Mouse (Mus musculus): ENCODE measurements around the gene Zfp628.
"Not testable (repeated sequence)": the region's sequence is repeated elsewhere in the genome, so short reads cannot be mapped to it uniquely, and the experiment has no call there.

The Zfp628 gene

DNA sequence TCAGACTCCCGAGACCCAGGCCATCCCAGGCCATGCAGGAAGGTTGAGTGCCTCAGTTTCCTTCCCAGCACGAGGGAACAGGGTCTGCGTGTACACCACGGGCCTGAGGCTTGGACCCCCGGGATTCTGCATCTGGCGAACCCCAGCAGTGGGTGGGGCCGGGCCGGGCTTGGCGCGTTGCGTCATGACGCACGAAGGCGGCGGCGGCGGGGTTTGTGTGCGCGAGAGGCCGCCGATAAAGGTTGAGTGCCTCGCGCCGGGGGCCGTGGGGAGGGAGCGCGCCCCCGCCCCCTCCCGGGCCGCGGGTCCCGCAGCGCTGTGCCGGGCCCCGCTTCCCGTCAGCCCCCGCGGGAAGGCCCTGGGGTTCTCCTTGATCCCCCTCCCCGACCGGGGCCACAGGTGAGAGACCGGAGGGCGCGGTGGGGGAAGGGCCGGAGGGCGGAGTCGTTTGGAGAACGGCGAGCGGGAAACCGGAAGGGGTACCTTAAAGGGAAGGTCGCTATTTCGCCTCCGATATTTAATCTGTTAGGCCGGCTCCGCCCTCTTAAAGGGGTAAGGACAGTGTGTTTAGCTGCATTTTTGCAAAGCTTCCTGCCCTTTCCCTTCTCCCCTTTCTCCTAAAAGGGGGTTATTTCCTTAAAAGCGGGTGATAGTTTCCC, at the start of gene Zfp628:
Zfp628 (plus strand) TSS at position 211 of the 659 bp plus-strand sequence.
- peak; percentile 97 for DNase-seq

DNA sequence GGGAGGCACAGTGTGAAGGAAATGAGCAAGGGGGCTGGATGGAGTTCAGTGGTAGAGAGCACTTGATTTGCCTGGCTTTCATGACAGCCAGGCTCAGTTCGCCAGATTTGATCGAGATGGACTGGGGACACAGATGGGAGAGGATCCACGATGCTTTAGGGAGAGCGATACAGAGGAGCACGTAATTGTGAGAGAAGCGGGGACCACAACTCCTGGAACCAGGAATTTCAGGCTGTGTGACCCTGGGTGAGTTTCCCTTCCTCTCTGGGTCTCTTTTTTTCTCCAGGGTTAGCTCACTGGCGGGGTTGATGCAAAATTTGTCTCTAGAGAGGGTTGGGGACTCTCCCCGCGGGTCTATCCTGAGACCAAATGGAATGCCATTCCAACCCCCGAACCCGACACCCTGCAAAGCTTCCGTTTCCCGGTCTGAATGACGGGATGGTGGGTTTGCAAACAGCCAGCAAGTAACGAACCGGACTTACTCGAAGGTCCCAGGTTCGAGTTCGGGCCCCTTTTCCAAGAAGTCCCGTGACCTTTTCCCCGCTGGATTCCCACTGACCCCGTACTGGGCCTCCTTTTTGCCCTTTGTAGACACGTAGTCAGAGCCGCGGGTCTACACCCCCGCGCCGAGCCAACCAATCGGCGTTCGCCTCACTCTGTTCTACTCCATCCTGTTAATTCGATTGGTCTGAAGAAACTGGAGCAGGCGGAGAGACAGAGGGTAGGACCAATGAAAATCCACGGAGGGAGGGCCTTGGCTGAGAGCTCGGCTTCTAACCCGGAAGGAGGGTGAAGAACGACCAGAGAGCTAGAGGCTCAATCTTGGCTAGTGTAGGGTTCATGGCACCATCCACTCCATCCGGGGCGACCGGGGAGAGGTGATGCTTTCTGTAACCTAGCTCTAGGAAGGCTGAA, 49.2 kb upstream of the Zfp628 start:
- DNase-seq = peak; percentile 99

DNA sequence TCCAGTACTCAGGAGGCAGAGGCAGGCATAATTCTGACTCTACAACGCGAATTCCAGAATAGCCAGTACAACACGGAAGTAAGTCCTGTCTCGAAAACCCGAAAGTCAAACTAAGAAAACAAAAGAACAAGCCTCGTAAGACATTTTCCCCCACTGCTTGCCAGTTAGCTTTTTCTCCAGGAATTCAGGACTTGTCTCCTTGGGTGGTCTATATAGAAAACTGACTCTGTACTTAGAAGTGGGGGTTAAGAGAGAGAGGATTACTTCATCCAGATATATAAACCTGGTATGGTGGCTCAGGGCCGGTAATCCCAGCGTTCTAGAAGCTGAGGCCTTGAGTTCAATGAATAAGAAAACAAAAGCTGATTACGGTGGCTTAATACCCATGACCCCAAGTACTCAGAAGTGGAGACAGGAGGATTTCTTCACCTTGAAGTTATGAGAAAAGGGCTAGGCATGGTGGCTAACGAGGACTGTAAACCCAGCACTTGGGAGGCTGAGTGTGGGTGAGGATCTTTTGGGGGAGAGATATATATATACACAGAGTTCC, 48.3 kb upstream of the Zfp628 start:
- no peak for DNase-seq

DNA sequence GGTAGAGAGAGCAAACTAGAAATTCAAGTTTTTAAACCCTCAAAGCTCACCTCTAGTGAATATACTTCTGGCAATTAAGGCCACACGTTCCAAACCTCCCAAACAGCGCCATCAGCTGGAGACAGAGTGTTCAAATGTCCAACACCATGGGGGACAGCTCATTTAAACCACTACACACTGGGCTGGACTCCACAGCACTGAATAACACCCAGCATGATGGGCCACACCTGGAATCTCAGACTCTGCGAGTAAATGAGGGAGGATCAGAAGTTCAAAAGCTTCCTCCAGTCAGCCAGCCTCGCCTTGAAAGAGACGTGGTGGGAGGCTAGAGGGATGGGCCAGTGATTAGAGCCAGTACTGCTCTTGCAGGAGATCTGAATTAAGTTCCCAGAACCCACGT, 44.9 kb upstream of the Zfp628 start, which contains the start of gene Isoc2b:
Isoc2b (minus strand) TSS at position 126 of the 400 bp plus-strand sequence.
- no peak for DNase-seq

DNA sequence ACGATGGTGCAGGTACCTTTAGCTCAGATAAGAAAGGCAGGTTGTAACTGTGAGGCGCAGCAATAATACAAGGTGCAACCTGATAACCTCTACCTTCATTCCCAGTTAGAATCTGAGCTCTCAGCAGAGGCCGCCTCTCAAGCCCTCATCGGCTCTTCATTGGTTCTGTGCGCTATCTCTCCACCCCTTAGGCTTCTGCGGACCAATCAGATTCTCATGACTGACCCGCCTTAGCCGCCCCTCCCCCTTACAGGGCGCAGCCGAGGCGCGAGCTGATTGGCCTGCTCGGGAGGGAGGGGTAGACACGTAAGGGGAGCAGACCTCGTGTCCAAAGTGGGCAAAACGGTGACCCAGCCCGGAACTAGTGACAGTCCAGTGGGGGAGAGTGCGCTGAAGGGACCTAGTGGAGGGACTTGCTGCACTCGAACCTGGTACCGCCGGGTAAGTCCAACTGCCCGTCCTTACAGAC, 38.2 kb upstream of the Zfp628 start, which contains the start of gene Isoc2a:
Isoc2a (plus strand) TSS at position 401 of the 469 bp plus-strand sequence.
- DNase-seq = peak; percentile 95

DNA sequence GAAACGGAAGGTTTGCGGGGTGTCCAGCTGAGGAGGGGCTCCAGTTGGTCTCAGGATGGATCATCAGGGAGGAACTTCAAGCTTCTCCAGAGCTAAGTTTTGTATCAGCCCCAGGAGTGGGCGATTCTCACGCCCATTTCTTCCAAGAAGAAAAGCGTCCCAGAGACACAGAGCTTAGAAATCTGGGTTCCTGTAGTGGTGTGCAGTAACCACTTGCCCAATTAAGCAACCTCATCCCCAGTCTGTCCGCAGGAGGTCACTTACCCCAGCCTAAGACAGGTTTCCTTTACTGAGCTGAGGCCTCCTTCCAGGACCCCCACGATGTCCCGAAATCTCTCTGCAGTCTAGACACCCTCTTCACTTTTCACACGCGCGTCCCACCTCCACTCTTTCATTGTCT, 37.8 kb upstream of the Zfp628 start:
- no peak for DNase-seq

DNA sequence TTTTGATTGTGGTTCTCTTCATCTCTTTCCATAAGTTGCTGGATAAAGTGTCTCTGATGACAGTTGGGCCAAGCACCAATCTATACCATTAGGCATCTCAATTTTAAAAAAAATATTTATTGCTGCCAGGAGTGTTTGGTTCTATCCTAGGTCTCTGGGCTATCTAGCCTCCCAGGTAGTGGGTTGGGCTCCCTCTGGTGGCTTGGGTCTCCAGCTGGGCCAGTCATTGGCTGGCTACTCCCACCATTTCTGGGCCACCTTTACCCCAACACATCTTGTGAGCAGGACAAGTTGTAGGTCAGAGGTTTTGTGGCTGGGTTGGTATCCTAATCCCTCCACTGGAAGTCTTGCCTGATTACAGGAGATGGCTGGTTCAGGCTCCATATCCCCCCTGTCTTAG, 36.8 kb upstream of the Zfp628 start:
- DNase-seq = peak; percentile 30

DNA sequence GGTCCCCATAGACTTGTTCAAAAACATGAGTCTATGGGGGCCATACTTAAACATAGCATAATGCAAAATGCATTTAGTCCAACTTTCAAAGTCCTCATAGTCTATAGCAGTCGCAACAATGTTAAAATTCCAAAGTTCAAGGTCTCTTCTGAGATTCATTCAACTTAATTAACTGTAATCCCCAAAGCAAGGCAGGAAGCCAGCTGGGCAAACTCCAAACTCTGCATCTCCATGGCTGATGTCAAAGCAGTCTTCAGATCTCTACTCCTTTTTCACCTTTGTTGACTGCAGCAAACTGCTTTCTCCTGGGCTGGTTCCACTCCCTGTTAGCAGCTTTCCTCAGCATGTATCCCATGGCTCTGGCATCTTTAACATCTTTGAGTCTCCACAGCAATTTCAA, 36.0 kb upstream of the Zfp628 start:
- DNase-seq = not testable (repeated sequence)

DNA sequence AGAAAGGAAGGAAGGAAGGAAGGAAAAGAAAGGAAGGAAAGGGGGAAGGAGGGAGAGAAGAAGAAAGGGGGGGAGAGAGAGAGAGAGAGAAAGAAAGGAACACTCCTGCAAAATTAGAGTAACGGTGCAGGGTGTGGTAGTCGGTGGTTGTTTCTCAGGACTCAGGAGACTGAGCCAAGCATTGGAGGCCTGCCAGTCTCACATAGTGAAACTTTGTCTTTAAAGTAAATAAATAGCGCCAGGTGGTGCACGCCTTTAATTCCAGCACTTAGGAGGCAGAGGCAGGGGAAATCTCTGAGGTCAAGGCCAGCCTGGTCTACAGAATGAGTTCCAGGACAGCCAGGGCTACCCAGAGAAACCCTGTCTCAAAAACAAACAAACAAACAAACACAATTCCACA, 28.3 kb upstream of the Zfp628 start:
- no peak for DNase-seq

DNA sequence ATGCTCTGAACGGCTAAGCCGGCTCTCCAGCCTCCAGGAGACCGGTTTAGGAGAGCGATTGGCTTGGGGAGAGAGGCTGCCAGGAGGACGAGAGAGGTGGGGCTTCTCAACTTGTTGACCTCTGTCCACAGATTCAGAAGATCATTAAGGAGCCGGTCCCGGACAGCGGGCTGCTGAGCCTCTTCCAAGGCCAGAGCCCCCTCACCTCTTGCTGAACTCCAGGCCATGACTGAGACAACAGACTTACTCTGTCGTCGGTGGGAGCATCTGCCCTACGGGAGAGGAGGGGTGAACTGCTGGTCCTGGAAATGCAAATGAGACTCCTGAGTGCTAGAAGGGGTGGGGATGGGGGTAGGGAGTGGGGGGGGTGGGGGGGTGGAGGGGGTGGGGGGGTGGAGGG, 19.8 kb upstream of the Zfp628 start:
- DNase-seq = no peak

DNA sequence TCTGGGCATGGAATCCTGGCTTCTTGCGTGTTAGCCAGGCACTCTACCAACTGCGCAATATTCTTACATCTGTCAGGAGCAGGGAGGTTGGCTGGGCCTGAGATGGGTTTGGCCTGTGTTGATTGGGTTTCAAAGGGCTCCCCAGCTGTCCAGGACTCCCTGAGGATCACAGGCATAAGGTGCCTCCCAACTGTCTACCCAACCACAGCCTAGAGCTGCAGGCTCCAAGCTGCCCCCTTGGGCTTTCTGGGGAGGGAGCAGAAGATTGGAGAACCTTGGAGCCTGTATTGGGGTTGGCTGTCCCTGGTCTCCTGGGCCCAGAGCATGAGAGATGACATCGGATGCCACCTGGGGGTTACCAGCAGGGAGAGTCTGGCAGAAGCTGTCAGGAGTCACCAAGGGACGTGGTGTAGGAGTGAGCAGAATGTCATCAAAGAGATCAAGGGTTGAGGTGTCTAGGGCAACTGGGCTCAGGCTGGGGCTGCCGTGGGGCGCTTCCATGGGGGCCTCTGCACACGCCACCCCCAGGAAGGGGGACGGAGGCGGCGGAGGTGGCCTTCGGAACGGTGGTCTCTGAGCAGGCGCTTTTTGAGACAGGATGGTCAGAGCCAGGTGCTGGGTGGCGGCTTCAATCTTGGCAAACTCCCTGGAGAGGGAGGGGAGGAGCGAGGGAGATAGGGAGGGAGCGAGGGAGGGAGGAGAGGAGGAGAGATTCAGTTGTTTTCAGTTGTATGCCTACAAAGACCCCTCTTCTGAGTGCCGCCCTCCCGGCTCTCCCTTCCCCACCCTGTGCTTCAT, 16.0 kb upstream of the Zfp628 start:
- DNase-seq = no peak

DNA sequence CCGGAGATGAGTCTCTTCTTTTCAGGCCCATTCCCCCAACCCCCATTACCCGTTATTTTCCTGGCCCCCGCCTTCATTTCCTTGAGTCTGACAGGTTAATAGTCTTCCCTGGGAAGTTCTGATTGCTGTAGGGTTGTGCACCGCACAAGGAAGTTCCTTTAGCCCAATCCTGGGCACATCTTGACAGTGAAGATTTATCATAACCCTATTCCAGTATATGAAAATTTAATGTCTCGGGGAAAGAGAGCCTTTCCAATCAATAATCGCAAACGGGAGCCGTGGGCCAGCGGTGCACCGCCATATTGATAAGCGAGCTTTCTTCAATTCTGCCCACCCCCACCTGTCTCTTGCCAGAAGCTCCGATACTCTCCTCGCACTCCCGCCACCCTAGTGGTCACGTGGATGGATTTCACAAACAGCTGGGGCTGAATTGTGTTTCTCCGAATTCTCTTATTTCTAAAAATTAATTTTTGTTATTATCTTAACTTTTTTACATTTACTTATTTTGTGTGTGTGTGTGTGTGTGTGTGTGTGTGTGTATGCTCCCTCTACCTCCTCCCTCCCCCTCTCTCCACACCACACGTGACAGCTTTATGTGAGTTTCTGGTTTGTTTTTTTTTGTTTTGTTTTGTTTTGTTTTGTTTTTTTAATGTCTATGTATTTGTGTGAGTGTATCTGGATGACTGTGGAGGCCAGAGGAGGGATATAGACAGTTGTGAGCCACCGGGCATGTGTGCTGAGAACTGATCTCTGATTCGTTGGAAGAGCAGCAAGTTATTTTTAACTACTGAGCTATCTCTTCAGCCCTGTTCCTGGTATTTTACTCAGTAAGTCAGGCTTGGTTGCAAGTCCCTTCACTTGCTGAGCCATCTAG, 15.1 kb upstream of the Zfp628 start:
- peak; percentile 42 for DNase-seq

DNA sequence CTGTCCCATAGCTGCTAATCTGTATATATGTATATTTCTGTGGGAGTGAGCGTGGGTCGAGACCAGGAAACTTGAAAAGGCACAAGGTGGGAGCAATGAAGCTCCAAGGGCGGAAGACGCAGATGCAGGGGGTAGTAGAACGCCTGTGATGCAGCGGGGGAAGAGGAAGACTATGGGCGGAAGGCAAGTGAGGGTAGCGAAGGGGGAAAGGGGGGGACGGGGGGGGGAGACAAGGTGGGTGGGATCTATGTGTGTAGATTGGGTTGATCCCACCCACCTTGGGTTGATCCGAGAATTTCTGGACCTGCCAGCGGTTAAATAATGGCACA, 14.5 kb upstream of the Zfp628 start:
- DNase-seq = no peak

DNA sequence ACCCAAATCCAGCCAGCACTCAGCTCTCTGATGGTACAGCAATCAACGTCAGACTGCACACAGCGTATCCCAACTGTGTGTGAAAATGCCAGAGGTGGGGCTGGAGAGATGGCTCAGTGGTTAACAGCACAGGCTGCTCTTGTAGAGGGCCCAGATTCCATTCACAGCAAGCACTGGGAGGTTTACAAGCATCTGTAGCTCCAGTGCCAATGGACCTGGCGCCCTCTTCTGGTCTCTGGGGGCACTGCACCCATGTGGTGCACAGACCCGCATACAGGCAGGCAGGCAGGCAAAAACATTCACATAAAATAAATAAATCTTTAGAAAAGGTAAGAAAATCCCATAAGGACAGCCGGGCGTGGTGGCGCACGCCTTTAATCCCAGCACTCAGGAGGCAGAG, 13.8 kb upstream of the Zfp628 start:
- DNase-seq = peak; percentile 36

DNA sequence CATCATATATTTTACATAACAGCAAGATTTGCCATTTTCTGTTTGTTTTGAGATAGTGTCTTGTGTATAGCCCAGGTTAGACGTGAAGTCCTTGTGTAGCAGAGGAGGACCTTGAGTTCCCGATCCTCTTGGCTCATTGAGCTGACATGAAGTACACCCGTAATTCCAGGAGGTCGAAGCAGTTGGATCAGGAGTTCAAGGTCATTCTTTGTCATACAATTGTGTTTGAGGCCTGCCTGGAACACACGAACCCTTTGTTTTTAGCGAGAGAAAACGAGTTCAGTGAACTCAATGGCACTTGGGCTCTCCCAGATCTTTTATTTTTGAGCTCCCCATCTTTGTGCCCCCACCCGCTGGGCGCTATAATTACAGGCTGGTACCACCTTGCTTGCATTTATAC, 12.6 kb upstream of the Zfp628 start:
- no peak for DNase-seq

DNA sequence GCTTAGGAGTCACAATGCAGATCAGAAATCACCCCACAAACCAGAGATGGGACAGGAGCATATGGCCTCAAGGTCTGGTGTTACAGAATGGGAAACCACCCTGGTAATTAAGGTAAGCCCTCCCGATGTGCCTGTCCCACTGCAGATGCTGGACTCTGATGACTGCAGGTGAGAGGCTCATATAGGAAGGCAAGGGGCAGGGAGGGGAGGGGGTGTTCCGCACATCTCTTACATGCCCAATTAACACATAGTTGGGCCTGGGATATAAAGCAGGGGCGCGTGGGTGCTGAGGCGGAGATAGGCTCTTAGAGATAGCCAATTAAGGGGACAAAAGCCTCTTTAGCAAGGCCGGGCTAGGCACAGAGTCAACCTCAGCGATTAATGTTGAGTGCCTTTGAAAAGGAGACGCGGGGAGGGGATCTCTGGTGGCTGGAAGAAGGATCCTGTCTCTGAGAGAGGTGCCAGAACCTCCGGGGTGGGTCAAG, 8.5 kb upstream of the Zfp628 start, which contains the start of gene Gm36210:
Gm36210 (minus strand) TSS at position 51 of the 485 bp plus-strand sequence.
- DNase-seq = no peak

DNA sequence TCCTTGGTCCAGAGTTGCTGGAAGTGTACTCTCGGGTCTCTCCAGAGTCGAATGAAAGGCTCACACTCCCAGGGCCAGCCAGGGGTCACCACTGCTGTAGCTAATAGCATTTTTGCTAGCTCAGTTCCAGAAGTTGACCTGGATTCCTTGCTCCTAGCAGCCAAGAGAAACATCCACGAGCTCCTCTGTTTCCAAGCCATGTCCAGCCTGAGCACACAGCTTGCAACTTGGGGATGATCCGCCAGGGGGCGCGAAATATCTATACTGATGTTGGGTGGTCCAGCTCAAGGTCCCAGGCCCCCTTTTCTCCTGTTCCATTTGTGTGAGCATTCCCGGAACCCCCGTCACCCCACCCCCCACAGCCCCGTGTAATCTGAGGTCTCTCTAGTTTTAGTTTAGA, 3.5 kb upstream of the Zfp628 start:
- peak; percentile 80 for DNase-seq

DNA sequence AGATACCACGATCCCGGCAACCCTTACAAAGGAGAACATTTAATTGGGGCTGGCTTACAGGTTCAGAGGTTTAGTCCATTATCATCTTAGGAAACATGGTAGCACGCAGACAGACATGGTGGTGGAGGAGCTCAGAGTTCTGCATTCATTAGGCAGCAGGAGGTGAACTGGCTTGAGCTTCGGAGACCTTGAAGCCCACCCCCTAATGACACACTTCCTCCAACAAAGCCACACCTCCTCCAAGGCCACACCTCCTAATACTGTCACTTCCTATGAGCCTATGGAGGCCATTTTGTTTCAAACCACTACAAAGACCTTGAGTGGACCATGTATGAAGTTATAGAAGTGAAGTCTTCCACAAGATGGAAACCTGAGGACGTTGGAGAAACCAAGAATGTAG, 2.8 kb upstream of the Zfp628 start:
- DNase-seq = no peak

DNA sequence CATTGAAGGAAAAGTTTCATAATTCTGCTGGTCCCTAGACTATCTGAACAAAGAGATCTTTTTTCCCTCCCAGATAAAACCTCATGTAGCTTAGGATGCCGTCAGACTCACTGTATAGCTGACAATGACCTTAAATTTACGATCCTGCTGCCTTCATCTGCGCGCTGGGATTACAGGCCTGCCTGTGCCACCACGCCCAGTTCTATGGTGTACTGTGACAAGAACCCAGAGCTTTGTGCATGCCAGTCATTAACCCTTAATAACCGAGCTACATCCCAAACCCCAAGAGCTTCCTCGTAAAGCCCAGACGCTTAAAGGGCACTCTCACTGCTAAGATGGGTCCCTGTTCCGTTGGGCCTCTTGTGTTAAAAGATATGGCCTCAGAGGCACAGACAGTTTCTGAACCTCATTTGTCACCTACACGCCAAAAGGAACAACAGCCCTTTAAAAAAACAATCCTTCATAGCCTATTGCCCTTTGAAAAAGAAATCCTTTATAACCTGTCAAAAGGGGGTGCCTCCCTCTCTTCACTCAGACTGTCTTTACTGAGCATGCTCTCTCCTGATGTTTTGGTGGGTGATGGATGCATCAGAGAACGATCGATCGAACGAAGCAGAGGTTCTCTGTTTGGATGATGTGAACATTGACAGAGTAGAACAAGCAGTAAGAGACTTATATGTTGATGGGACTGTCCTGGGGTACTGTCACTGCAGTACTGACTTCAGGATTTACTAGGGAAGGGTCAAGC, 826 bp downstream of the Zfp628 start:
- DNase-seq = peak; percentile 48

DNA sequence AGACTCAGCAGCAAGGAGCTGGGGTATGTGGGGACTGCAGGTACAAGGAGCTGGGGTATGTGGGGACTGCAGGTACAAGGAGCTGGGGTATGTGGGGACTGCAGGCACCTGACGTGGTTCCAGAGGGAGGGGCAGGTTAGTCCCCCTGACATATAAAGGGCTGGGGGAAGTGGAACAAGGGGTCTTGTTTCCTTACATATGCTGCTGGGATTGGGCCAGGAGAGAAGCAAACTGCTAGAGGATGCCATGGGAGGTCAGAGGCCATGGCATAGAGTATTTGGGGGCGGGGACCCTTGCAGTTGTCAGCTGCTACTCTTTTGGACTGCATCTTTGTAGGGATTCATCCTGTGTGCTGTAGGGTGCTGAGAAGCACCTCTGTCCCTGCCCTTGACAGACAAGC, 2.5 kb downstream of the Zfp628 start:
- no peak for DNase-seq

DNA sequence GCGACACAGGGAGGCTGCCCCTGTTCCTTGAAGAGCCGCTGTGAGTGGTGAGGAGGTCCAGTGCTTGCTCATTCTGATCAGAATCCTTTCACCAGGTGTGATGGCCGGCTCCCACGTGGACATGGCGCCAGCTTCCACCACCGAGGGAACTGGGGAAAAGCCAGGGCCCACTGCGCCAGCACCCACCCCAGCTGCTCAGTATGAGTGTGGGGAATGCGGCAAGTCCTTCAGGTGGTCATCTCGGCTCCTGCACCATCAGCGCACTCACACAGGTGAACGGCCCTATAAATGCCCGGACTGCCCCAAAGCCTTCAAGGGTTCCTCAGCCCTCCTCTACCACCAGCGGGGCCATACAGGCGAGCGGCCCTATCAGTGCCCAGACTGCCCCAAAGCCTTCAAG, 3.7 kb downstream of the Zfp628 start:
- no peak for DNase-seq
